Mouse (Mus musculus): ENCODE data around the gene Krtap15.

- TF ChIP-seq E2F4 (IDR thresholded peaks at IDR 0.05; ENCODE audit: insufficient read depth), result no peak
- TF ChIP-seq REST (IDR thresholded peaks at IDR 0.05; ENCODE audit: insufficient read depth, insufficient read length), result no peak
- TF ChIP-seq MYOD1 (IDR thresholded peaks at IDR 0.05; ENCODE audit: control insufficient read depth in 1 of 3, insufficient read length in 2 of 3, low read depth in 2 of 3), result no peak
- TF ChIP-seq POLR2A (IDR thresholded peaks at IDR 0.05; ENCODE audit: insufficient read length, low read depth), result no peak
Observed at GRCm38 (mm10) chr16:88877938-88878337, 57.9 kb downstream of the Krtap15 start, which contains the start of gene Krtap19-3.
